Mouse (Mus musculus) natural killer cell, adult 2 months (primary cell): ENCODE data around the gene Olfr1022.

Experiments used
- DNase-seq, 2 experiments: peaks; one replicate each; pipeline ENCODE4 v3.0.0; 2022; ENCODE audit warnings: low spot score in 2 of 2

Olfr1022 gene

DNA sequence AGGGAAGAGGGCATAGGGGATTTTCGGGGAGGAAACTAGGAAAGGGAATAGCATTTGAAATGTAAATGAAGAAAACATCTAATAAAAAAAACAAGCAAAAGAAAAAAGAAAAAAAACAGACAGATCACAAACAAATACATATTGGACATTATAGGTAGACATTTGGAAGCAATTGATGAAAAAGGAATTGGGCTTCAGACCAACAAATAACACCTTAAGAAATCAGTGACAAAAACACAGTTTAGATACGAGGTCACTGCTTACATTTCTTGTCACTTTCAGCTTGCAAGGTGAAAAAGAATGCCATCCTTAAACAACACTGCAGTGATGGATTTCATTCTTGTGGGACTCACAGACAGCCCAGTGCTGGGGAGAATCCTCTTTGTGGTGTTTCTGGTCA, at the start of gene Olfr1022:
Gene Olfr1022, plus strand, starts transcription at position 301 of the 400 bp plus-strand sequence.
- no peak for DNase-seq

GRCm38 (mm10) chr2:85845383-85845782, 23.0 kb upstream of the Olfr1022 start, which contains the start of gene Olfr1019:
Olfr1019 (minus strand) TSS chr2:85845483.
- DNase-seq: no peak

DNA sequence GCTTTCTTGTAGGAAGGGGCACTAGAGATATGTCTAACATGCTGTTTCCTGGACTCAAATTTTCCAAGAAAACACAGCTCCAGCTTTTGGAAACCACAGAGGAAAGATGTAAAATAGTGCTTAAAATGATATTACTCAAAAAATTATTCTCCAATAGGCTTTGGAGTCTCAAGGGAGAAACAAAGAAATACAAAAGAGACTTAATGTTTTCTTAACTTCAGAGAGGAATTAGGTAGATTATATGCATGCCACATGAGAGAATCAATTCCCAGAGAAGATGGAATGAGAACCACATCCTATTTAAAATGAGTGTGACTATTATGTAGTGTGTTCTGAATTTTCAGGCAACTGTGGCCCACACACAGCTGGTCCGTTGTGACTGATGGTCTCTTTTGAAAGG, 21.7 kb upstream of the Olfr1022 start, which contains the start of gene Olfr1020:
Gene Olfr1020, plus strand, starts transcription at position 301 of the 400 bp plus-strand sequence.
- no peak for DNase-seq

DNA sequence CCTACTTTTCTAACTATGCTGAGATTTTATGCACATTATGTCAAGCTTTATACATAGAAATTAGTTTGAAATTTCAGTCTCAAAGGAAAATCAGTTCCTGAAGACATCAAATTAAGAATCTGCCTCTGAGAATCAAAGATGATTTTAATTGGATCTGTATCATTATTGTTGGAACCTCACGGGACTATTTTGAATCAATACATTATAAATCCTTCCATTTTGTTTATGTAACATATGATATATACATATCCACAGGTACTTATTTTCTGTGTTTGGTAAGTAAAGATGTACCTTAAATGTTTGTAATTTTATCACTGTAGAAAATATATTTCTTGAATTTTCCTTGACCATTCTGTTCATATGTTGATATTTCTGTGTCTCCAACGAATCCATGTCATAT, 16.9 kb downstream of the Olfr1022 start, which contains the start of gene Olfr1023:
Gene Olfr1023, plus strand, starts transcription at position 301 of the 400 bp plus-strand sequence.
- no peak for DNase-seq

DNA sequence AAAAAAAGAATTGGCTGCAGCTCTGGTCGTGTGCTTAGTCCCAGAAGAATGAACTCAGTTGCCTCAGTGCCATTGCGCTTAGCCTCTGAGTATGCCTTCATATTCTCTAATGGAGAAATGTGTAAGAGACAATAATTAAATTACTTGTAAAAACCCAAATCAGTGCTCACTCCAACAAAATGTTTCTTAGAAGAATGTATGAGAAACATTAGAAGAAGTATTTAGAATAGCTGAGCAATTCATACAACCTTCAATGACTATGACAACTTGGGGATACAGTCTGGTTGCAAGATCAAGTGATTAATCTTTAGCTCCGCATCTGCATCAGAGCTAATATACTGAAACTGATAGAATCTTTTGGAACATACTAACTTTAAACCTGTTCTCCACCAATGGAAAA, 36.6 kb downstream of the Olfr1022 start, which contains the start of gene Olfr1024:
Gene Olfr1024, minus strand, starts transcription at position 101 of the 400 bp plus-strand sequence.
- DNase-seq: no peak

GRCm38 (mm10) chr2:85913197-85913596, 44.8 kb downstream of the Olfr1022 start:
- no peak for DNase-seq

DNA sequence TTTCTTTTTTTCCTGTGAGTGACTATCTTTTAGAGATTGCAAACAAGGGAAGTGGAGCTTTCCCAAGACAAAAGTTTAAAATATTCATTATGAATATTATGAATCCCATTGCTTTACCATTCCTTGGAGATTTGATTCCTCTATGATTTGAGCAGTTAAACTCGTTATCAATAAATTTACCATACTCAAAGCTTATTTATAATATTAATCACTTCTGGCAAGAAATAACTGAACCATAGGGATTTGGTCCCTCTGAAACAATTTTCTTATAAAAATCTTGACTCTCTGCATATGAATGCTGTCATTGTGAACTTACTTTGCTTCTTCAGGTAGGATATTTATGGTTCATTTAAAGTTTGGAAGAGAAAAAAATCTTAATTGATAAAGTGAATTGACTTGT, 46.5 kb downstream of the Olfr1022 start, which contains the start of gene Olfr1025-ps1:
Gene Olfr1025-ps1, plus strand, starts transcription at position 301 of the 400 bp plus-strand sequence.
- no peak for DNase-seq
